Mouse (Mus musculus): Measurements from ENCODE around the gene Mettl23. TPM values are rescaled to one million over a fixed set of nuclear protein-coding genes. Genes with fewer than 3 reads are reported as not detected.
"Not testable (repeated sequence)": the region's sequence is repeated elsewhere in the genome, so short reads cannot be mapped to it uniquely, and the experiment has no call there.

Gene Mettl23
- polyA plus RNA-seq, 1 experiment from 2014 or later: 63.7 TPM

DNA sequence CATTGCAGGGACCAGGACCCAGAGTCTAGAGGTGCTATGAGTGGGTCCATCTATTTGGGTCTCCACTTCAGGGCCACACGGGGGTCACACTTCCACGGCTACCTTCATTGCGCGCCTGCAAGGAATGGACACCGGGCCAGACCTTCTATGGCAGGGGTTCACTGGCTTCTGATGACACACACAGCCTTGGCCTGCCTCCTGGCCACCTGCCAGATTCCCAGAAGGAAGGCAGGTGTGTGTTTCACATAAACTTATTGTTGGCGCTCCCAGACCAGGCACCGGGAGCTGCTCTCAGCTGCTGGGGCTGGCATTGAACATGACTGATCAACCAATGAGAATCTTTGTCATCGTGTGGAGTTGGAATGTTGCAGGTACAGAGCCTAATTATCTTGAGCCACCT is 35.4 kb downstream of the Mettl23 start:
- no peaks in the 10 kb centered on the region for H3K4me1 ChIP-seq (replicated peaks)
- no peaks in the 10 kb centered on the region for H3K9me3 ChIP-seq
- no peaks in the 10 kb centered on the region for H3K27me3 ChIP-seq (replicated peaks)
- no peak overlapping the region for H3K4me3 ChIP-seq (replicated peaks)
- no peak overlapping the region for H3K27ac ChIP-seq
- WGBS: 84% methylated on average over 8 of the region's 8 CpGs
- peak; percentile 23; the same call in 1 of the 2 replicates for ATAC-seq
- no peak overlapping the region for H3K9ac ChIP-seq
- H3K36me3 ChIP-seq: peaks cover 13% of the 10 kb centered on the region
- no peak overlapping the region for H3K4me2 ChIP-seq (replicated peaks)

GRCm38 (mm10) chr11:116880839-116881238 is 37.8 kb downstream of the Mettl23 start:
- Histone ChIP-seq H3K9me3 (no peaks in the 10 kb centered on the region), H3K36me3 (peaks cover 2% of the 10 kb centered on the region; the same call in 1 of the 2 replicates)
- 61% methylated on average over 7 of the region's 7 CpGs for WGBS

DNA sequence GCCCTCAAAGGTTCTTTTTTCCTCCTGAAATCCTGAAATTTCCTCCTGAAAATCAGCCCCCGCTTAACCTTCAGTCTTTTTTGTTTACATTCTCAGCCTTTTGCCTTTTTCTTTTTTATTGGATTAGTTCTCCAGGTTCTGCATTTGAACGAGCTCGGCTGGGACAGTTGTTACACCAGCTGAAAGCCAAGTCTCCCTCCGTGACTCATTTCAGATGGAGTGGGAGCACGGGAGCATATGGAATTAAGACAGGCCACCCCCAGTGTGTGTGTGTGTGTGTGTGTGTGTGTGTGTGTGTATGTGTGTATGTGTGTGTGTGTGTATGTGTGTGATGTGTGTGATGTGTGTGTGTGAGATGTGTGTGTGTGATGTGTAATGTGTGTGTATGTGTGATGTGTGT is 38.4 kb downstream of the Mettl23 start:
- Histone ChIP-seq H3K4me3 (replicated peaks) (no peak overlapping the region), H3K4me1 (replicated peaks) (0 out of 2 replicates have a peak, but pooled peaks cover 6% of the 10 kb centered on the region), H3K27me3 (replicated peaks) (no peaks in the 10 kb centered on the region; the same call in 1 of the 2 replicates), H3K9ac (no peak overlapping the region), H3K27ac (no peak overlapping the region), H3K36me3 (no peaks in the 10 kb centered on the region), H3K9me3 (no peaks in the 10 kb centered on the region), H3K4me2 (replicated peaks) (no peak overlapping the region)
- WGBS: 55% methylated on average over 5 of the region's 5 CpGs
- ATAC-seq: no peak

More at GRCm38 (mm10) chr11:116880839-116881238, 37.8 kb downstream of the Mettl23 start:
- H3K27ac ChIP-seq: no peak overlapping the region
- 0 out of 2 replicates have a peak, but pooled peaks cover 4% of the 10 kb centered on the region for H3K4me1 ChIP-seq (replicated peaks)
- no peak overlapping the region for H3K4me2 ChIP-seq (replicated peaks)
- H3K9ac ChIP-seq: no peak overlapping the region
- H3K27me3 ChIP-seq (replicated peaks): no peaks in the 10 kb centered on the region; the same call in 1 of the 2 replicates
- ATAC-seq: no peak
- no peak overlapping the region for H3K4me3 ChIP-seq (replicated peaks)

- WGBS: 75% methylated on average over 10 of the region's 10 CpGs
Measured at GRCm38 (mm10) chr11:116882446-116882845, 39.4 kb downstream of the Mettl23 start.

GRCm38 (mm10) chr11:116884061-116884460 is 41.0 kb downstream of the Mettl23 start:
- no peak overlapping the region for H3K9ac ChIP-seq
- 0 out of 2 replicates have a peak, but pooled peaks cover 6% of the 10 kb centered on the region for H3K4me1 ChIP-seq (replicated peaks)
- peaks cover 2% of the 10 kb centered on the region; the same call in 1 of the 2 replicates for H3K27me3 ChIP-seq (replicated peaks)
- 85% methylated on average over 6 of the region's 6 CpGs for WGBS
- H3K4me2 ChIP-seq (replicated peaks): no peak overlapping the region
- H3K36me3 ChIP-seq: no peaks in the 10 kb centered on the region
- no peak overlapping the region for H3K4me3 ChIP-seq (replicated peaks)
- no peak overlapping the region for H3K27ac ChIP-seq
- no peaks in the 10 kb centered on the region for H3K9me3 ChIP-seq
- no peak for ATAC-seq

More at GRCm38 (mm10) chr11:116882446-116882845, 39.4 kb downstream of the Mettl23 start:
- Histone ChIP-seq H3K9me3 (no peaks in the 10 kb centered on the region), H3K4me3 (replicated peaks) (no peak overlapping the region), H3K9ac (no peak overlapping the region), H3K4me1 (replicated peaks) (0 out of 2 replicates have a peak, but pooled peaks cover 6% of the 10 kb centered on the region), H3K27ac (no peak overlapping the region), H3K27me3 (replicated peaks) (peaks cover 2% of the 10 kb centered on the region; the same call in 1 of the 2 replicates), H3K36me3 (no peaks in the 10 kb centered on the region), H3K4me2 (replicated peaks) (no peak overlapping the region)
- no peak for ATAC-seq

GRCm38 (mm10) chr11:116885275-116886151 is 42.4 kb downstream of the Mettl23 start:
- H3K9ac ChIP-seq: no peak overlapping the region
- no peaks in the 10 kb centered on the region for H3K36me3 ChIP-seq
- H3K4me1 ChIP-seq (replicated peaks): 0 out of 2 replicates have a peak, but pooled peaks cover 6% of the 10 kb centered on the region
- peak overlapping the region; percentile 19 for H3K4me3 ChIP-seq (replicated peaks)
- H3K4me2 ChIP-seq (replicated peaks): peak overlapping the region; percentile 56
- H3K27me3 ChIP-seq (replicated peaks): peaks cover 4% of the 10 kb centered on the region; the same call in 1 of the 2 replicates
- H3K9me3 ChIP-seq: no peaks in the 10 kb centered on the region
- ATAC-seq: peak; percentile 66
- no peak overlapping the region for H3K27ac ChIP-seq
- 4% methylated on average over 28 of the region's 28 CpGs for WGBS

DNA sequence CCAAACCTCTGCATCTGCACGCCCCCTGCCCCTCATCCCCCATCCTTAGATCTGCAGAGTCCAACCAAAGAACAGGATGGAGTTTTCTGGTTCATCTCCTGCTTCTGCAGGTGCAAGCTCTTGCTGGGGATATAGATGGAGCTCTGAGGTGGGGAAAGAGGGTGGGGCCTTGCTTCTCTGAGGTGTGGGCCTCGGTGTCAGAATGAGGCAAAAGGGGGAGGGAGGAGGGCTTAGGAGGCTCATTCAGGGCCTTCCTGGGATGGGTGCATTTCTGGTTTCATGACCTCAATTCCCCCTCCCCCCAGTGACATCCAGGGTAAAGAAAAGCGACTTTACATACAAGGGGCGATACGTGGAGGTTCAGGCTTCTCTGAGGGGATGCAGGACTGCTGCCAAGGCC is 44.1 kb downstream of the Mettl23 start:
- Histone ChIP-seq H3K27me3 (replicated peaks) (peaks cover 5% of the 10 kb centered on the region; the same call in 1 of the 2 replicates), H3K36me3 (no peaks in the 10 kb centered on the region), H3K9ac (no peak overlapping the region), H3K4me2 (replicated peaks) (no peak overlapping the region), H3K27ac (no peak overlapping the region), H3K4me1 (replicated peaks) (0 out of 2 replicates have a peak, but pooled peaks cover 6% of the 10 kb centered on the region), H3K9me3 (no peaks in the 10 kb centered on the region), H3K4me3 (replicated peaks) (no peak overlapping the region)
- 61% methylated on average over 5 of the region's 5 CpGs for WGBS
- no peak for ATAC-seq

GRCm38 (mm10) chr11:116893532-116894442 is 50.7 kb downstream of the Mettl23 start:
- ATAC-seq: no peak

DNA sequence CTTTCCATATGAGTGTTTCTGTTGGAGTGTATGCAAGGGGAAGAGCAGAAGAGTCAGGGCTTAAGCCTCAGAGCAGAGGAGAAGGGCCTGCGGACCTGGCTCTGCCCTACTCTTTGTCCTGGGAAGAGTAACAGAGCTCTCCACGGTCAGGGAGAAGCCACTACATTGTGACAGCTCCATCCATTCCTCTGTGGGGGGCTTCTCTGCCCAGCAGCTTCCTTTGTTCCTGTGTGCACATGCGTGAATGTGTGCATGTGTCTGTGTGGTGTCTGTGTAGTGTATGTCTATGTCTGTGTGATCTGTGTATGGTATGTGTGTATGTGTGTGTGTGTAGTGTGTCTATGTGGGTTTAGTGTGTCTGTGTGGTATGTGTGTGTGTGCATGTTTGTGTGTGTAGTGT is 52.3 kb downstream of the Mettl23 start:
- H3K4me1 ChIP-seq (replicated peaks): peaks cover 4% of the 10 kb centered on the region; the same call in 1 of the 2 replicates
- 73% methylated on average over 3 of the region's 3 CpGs for WGBS
- H3K4me2 ChIP-seq (replicated peaks): no peak overlapping the region
- ATAC-seq: no peak
- H3K27me3 ChIP-seq (replicated peaks): 0 out of 2 replicates have a peak, but pooled peaks cover 2% of the 10 kb centered on the region
- H3K9ac ChIP-seq: no peak overlapping the region
- H3K36me3 ChIP-seq: no peaks in the 10 kb centered on the region
- no peak overlapping the region for H3K27ac ChIP-seq
- H3K4me3 ChIP-seq (replicated peaks): no peak overlapping the region
- H3K9me3 ChIP-seq: no peaks in the 10 kb centered on the region

More at GRCm38 (mm10) chr11:116893532-116894442, 50.7 kb downstream of the Mettl23 start:
- Histone ChIP-seq H3K27ac (no peak overlapping the region), H3K27me3 (replicated peaks) (0 out of 2 replicates have a peak, but pooled peaks cover 3% of the 10 kb centered on the region), H3K36me3 (no peaks in the 10 kb centered on the region), H3K9me3 (no peaks in the 10 kb centered on the region), H3K4me1 (replicated peaks) (peaks cover 4% of the 10 kb centered on the region; the same call in 1 of the 2 replicates), H3K4me3 (replicated peaks) (no peak overlapping the region), H3K4me2 (replicated peaks) (no peak overlapping the region), H3K9ac (no peak overlapping the region)
- WGBS: 37% methylated on average over 19 of the region's 19 CpGs

- Histone ChIP-seq H3K4me2 (replicated peaks) (no peak overlapping the region), H3K4me3 (replicated peaks) (no peak overlapping the region), H3K27me3 (replicated peaks) (no peaks in the 10 kb centered on the region), H3K4me1 (replicated peaks) (no peaks in the 10 kb centered on the region), H3K27ac (no peak overlapping the region), H3K9ac (no peak overlapping the region), H3K36me3 (no peaks in the 10 kb centered on the region), H3K9me3 (no peaks in the 10 kb centered on the region)
- WGBS: 92% methylated on average over 12 of the region's 12 CpGs
- no peak for ATAC-seq
Measured at GRCm38 (mm10) chr11:116899247-116899646, 56.2 kb downstream of the Mettl23 start.

- not testable (repeated sequence) for H3K4me1 ChIP-seq (replicated peaks); ATAC-seq; H3K27ac ChIP-seq; H3K9ac ChIP-seq; H3K4me2 ChIP-seq (replicated peaks); H3K4me3 ChIP-seq (replicated peaks); H3K36me3 ChIP-seq; H3K9me3 ChIP-seq
- H3K27me3 ChIP-seq (replicated peaks): peaks cover 14% of the 10 kb centered on the region
- 88% methylated on average over 10 of the region's 10 CpGs for WGBS
Measured at GRCm38 (mm10) chr11:116902588-116902987, 59.5 kb downstream of the Mettl23 start.
